9 mouse cellular contexts compared by ENCODE assay signal in the genomic region with DNA sequence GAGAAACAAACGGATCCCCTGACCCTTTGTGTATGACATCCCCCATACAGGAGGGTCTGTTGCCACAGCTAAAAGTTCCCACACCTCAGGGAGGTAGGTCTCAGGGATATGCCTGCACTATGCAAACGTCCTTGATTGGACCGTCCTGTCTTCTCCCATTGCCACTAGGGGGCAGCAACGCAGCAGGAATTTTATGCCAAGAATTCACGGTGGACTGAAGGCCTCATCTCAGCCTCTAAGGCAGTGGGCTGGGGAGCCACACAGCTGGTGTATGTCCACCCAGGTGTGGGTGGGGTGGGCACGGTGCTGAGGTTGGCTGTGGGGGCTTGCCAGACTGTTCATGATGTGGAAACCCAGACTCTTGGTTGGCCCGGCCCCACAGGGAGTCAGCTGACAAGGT. TPM values are rescaled to one million over a fixed set of nuclear protein-coding genes. Genes with fewer than 3 reads are reported as not detected.
DNase-seq lines count a peak whose midpoint lies in the region; ATAC-seq and TF ChIP-seq lines count a peak whose summit lies in the region.
"Had no signal": no experiment of that assay in that cellular context is flagged by ENCODE, and none has a peak within 500 bp of the region (broad histone marks: within the 10 kb centered on the region; RNA-seq: fewer than 3 reads in every experiment).

No protein-coding gene starts in this region.

- no peaks in the 10 kb centered on the region for H3K9me3 ChIP-seq in forebrain, postnatal 0 days (ENCODE audit: low read length)
- no peaks in the 10 kb centered on the region for H3K9me3 ChIP-seq in liver, postnatal 0 days (ENCODE audit: low read length)
- no peaks in the 10 kb centered on the region for H3K9me3 ChIP-seq in neural tube, embryonic 15.5 days (replicated peaks)

- no peak overlapping the region for H3K4me3 ChIP-seq in forebrain, postnatal 0 days (ENCODE audit: low read depth, low read length)
- no peak overlapping the region for H3K4me3 ChIP-seq in liver, postnatal 0 days (ENCODE audit: low read depth, low read length)
- H3K4me3 ChIP-seq in neural tube, embryonic 15.5 days (replicated peaks): no peak overlapping the region

- H3K4me2 ChIP-seq in forebrain, postnatal 0 days (ENCODE audit: low read depth): no peak overlapping the region
- no peak overlapping the region for H3K4me2 ChIP-seq in liver, postnatal 0 days (ENCODE audit: low read depth, low read length)
- no peak overlapping the region for H3K4me2 ChIP-seq in neural tube, embryonic 15.5 days

- 14% methylated on average over 7 of the region's 7 CpGs for WGBS in forebrain, postnatal 0 days
- WGBS in liver, postnatal 0 days (ENCODE audit: insufficient replicate concordance): 9% methylated on average over 7 of the region's 7 CpGs
- WGBS in neural tube, embryonic 15.5 days: 13% methylated on average over 7 of the region's 7 CpGs

- TF ChIP-seq CTCF in forebrain, postnatal 0 days (IDR thresholded peaks at IDR 0.05; ENCODE audit: low read depth): peak; percentile 99
- TF ChIP-seq CTCF in liver, postnatal 0 days (IDR thresholded peaks at IDR 0.05; ENCODE audit: low read depth): peak; percentile 99

- no peak overlapping the region for H3K27ac ChIP-seq in forebrain, postnatal 0 days (ENCODE audit: low read depth, low read length)
- no peak overlapping the region for H3K27ac ChIP-seq in liver, postnatal 0 days (ENCODE audit: low read depth)
- H3K27ac ChIP-seq in neural tube, embryonic 15.5 days (replicated peaks): no peak overlapping the region; the same call in 1 of the 2 replicates
- H3K27ac ChIP-seq: macrophage had no signal

- ATAC-seq in forebrain, postnatal 0 days: peak; percentile 73
- ATAC-seq in liver, postnatal 0 days: no peak
- ATAC-seq in neural tube, embryonic 15.5 days (ENCODE audit: low FRiP score): peak; percentile 58

- peaks cover 50% of the 10 kb centered on the region for H3K36me3 ChIP-seq in forebrain, postnatal 0 days (ENCODE audit: insufficient read depth)
- peaks cover 60% of the 10 kb centered on the region for H3K36me3 ChIP-seq in liver, postnatal 0 days (replicated peaks; ENCODE audit: insufficient read depth, low read length)
- H3K36me3 ChIP-seq in neural tube, embryonic 15.5 days: peaks cover 29% of the 10 kb centered on the region

- intact Hi-C loops in heart, postnatal 36 days (cut with DNase I): loop anchor here (1.0 kb wide), 1 partner anchor 83 kb away; no protein-coding TSS in a partner anchor

- H3K27me3 ChIP-seq in forebrain, postnatal 0 days (ENCODE audit: insufficient read depth, low read length): no peaks in the 10 kb centered on the region
- no peaks in the 10 kb centered on the region for H3K27me3 ChIP-seq in liver, postnatal 0 days (ENCODE audit: insufficient read depth, low read length)
- no peaks in the 10 kb centered on the region for H3K27me3 ChIP-seq in neural tube, embryonic 15.5 days (replicated peaks)

- TF ChIP-seq EP300 in liver, postnatal 0 days (IDR thresholded peaks at IDR 0.05; ENCODE audit: low read depth): no peak

- H3K4me1 ChIP-seq in forebrain, postnatal 0 days (ENCODE audit: insufficient read depth): no peaks in the 10 kb centered on the region
- peaks cover 8% of the 10 kb centered on the region for H3K4me1 ChIP-seq in liver, postnatal 0 days (ENCODE audit: insufficient read depth)
- peaks cover 25% of the 10 kb centered on the region for H3K4me1 ChIP-seq in neural tube, embryonic 15.5 days

- peak; percentile 83 for DNase-seq in ES-CJ7 (ENCODE audit: low read depth, low spot score)
- peak; percentile 83 for DNase-seq in cerebellum, adult 11-12 months
- peak; percentile 95 for DNase-seq in forebrain, postnatal 0 days
- peak; percentile 92 to 95 for DNase-seq in heart, postnatal 36 days
- DNase-seq in layer of hippocampus, adult 11-12 months (ENCODE audit: low spot score): peak; percentile 93
- DNase-seq in liver, postnatal 0 days: peak; percentile 91
- peak; percentile 95 for DNase-seq in testis, postnatal 10 days (ENCODE audit: low spot score)

- H3K9ac ChIP-seq in forebrain, postnatal 0 days: no peak overlapping the region
- H3K9ac ChIP-seq in liver, postnatal 0 days (replicated peaks): no peak overlapping the region
- H3K9ac ChIP-seq in neural tube, embryonic 15.5 days (replicated peaks): no peak overlapping the region; the same call in 1 of the 2 replicates

RNA-seq across cellular contexts. Expression of gene Hip1r, which starts 27.4 kb away (rescaled TPM):
- 52.2 and 55.0 TPM in 2 replicates for total RNA-seq in forebrain, postnatal 0 days (2014; rRNA removed)
- polyA plus RNA-seq in forebrain, postnatal 0 days (2015; fragmentation: Nextera tagmentation; extraction: Ambion mirVana): 22.2 and 29.8 TPM in 2 replicates
- total RNA-seq in heart, postnatal 36 days (2021): 10 to 100 TPM in 1 of 2 experiments, 1 to 10 TPM in 1; 8.6 to 17.0 TPM
- 10.1 and 13.5 TPM in 2 replicates for polyA plus RNA-seq in liver, postnatal 0 days (2015; fragmentation: Nextera tagmentation; extraction: Ambion mirVana)
- 24.1 and 31.0 TPM in 2 replicates for polyA plus RNA-seq in neural tube, embryonic 15.5 days (2015; fragmentation: Nextera tagmentation; extraction: Ambion mirVana)

RNA-seq across cellular contexts. Expression of gene Vps37b, which starts 31.2 kb away (rescaled TPM):
- 62.0 and 62.2 TPM in 2 replicates for total RNA-seq in forebrain, postnatal 0 days (2014; rRNA removed)
- 76.5 and 90.8 TPM in 2 replicates for polyA plus RNA-seq in forebrain, postnatal 0 days (2015; fragmentation: Nextera tagmentation; extraction: Ambion mirVana)
- total RNA-seq in heart, postnatal 36 days (2021): 10 to 100 TPM; 19.6 to 25.0 TPM
- 16.4 and 17.6 TPM in 2 replicates for polyA plus RNA-seq in liver, postnatal 0 days (2015; fragmentation: Nextera tagmentation; extraction: Ambion mirVana)
- polyA plus RNA-seq in neural tube, embryonic 15.5 days (2015; fragmentation: Nextera tagmentation; extraction: Ambion mirVana): 48.8 and 50.4 TPM in 2 replicates
